Mouse (Mus musculus): ENCODE results near the gene Tmem79. TPM values are rescaled to one million over a fixed set of nuclear protein-coding genes. Genes with fewer than 3 reads are reported as not detected.
"Not testable (repeated sequence)": the region's sequence is repeated elsewhere in the genome, so short reads cannot be mapped to it uniquely, and the experiment has no call there.

The Tmem79 gene
- polyA plus RNA-seq, 1 experiment from 2014 or later, result 9.5 TPM

GRCm38 (mm10) chr3:88296561-88297318, 39.2 kb downstream of the Tmem79 start, which contains the start of the genes Tsacc and Cct3:
Gene Tsacc (minus strand): TSS chr3:88296999.
Gene Cct3 (plus strand): TSS chr3:88297116.
- Histone ChIP-seq H3K27me3 (no peaks in the 10 kb centered on the region), H3K9me3 (no peaks in the 10 kb centered on the region), H3K36me3 (peaks cover 29% of the 10 kb centered on the region), H3K4me3 (peak within 1 kb of the TSS; percentile 85), H3K4me2 (peak within 1 kb of the TSS; percentile 74), H3K9ac (peak within 1 kb of the TSS; percentile 83), H3K4me1 (peaks cover 17% of the 10 kb centered on the region), H3K27ac (peak within 1 kb of the TSS; percentile 95)
- under 1% methylated on average over 44 of the region's 44 CpGs for WGBS
- peak; percentile 99 for ATAC-seq (ENCODE audit: borderline replicate concordance, extremely low read depth, low FRiP score, low TSS enrichment)

- ATAC-seq (ENCODE audit: borderline replicate concordance, extremely low read depth, low FRiP score, low TSS enrichment), result no peak
- peaks cover 23% of the 10 kb centered on the region for H3K36me3 ChIP-seq
- H3K27ac ChIP-seq, result peak overlapping the region; percentile 95
- no peaks in the 10 kb centered on the region for H3K27me3 ChIP-seq
- 1% methylated on average over 12 of the region's 12 CpGs for WGBS
- peak overlapping the region; percentile 73 for H3K9ac ChIP-seq
- peaks cover 17% of the 10 kb centered on the region for H3K4me1 ChIP-seq
- H3K4me2 ChIP-seq, result peak overlapping the region; percentile 72
- peak overlapping the region; percentile 85 for H3K4me3 ChIP-seq
- no peaks in the 10 kb centered on the region for H3K9me3 ChIP-seq
These were observed 39.8 kb downstream of the Tmem79 start for GRCm38 (mm10) chr3:88296110-88296560.

GRCm38 (mm10) chr3:88295272-88295671, 40.7 kb downstream of the Tmem79 start:
- not testable (repeated sequence) for H3K9me3 ChIP-seq; ATAC-seq (ENCODE audit: borderline replicate concordance, extremely low read depth, low FRiP score, low TSS enrichment); H3K27me3 ChIP-seq; H3K27ac ChIP-seq; H3K9ac ChIP-seq
- peaks cover 15% of the 10 kb centered on the region for H3K36me3 ChIP-seq
- H3K4me1 ChIP-seq, result peaks cover 17% of the 10 kb centered on the region
- H3K4me3 ChIP-seq, result peak overlapping the region; percentile 85; the same call in 1 of the 2 replicates
- WGBS, result 63% methylated on average over 1 of the region's 1 CpGs
- peak overlapping the region; percentile 72 for H3K4me2 ChIP-seq

- Histone ChIP-seq H3K27me3 (no peaks in the 10 kb centered on the region), H3K9me3 (no peaks in the 10 kb centered on the region), H3K27ac (no peak overlapping the region), H3K9ac (no peak overlapping the region), H3K4me1 (peaks cover 3% of the 10 kb centered on the region), H3K4me2 (no peak overlapping the region), H3K36me3 (no peaks in the 10 kb centered on the region), H3K4me3 (no peak overlapping the region)
- 51% methylated on average over 4 of the region's 4 CpGs for WGBS
- ATAC-seq (ENCODE audit: borderline replicate concordance, extremely low read depth, low FRiP score, low TSS enrichment), result no peak
These were observed 44.0 kb downstream of the Tmem79 start for GRCm38 (mm10) chr3:88291970-88292369.

GRCm38 (mm10) chr3:88288133-88288713, 47.7 kb downstream of the Tmem79 start:
- H3K4me3 ChIP-seq; ATAC-seq (ENCODE audit: borderline replicate concordance, extremely low read depth, low FRiP score, low TSS enrichment); H3K4me1 ChIP-seq; H3K4me2 ChIP-seq; H3K9me3 ChIP-seq; H3K9ac ChIP-seq; H3K27me3 ChIP-seq; H3K36me3 ChIP-seq: not testable (repeated sequence)
- peak overlapping the region; percentile 48; the same call in 1 of the 2 replicates for H3K27ac ChIP-seq
- 70% methylated on average over 10 of the region's 10 CpGs for WGBS

- Histone ChIP-seq H3K27ac (peak within 1 kb of the TSS; percentile 48; the same call in 1 of the 2 replicates), H3K9ac (no peak within 1 kb of the TSS), H3K4me2 (no peak within 1 kb of the TSS), H3K27me3 (no peaks in the 10 kb centered on the region), H3K4me3 (no peak within 1 kb of the TSS), H3K36me3 (no peaks in the 10 kb centered on the region), H3K9me3 (no peaks in the 10 kb centered on the region), H3K4me1 (no peaks in the 10 kb centered on the region)
- WGBS, result 98% methylated on average over 4 of the region's 4 CpGs
- ATAC-seq (ENCODE audit: borderline replicate concordance, extremely low read depth, low FRiP score, low TSS enrichment), result no peak
These were observed 48.8 kb downstream of the Tmem79 start, which contains the start of gene Gm38392 for GRCm38 (mm10) chr3:88287110-88287509. Gene Gm38392 (minus strand): TSS chr3:88287210.

- ATAC-seq (ENCODE audit: borderline replicate concordance, extremely low read depth, low FRiP score, low TSS enrichment); H3K4me2 ChIP-seq; H3K27ac ChIP-seq; H3K9me3 ChIP-seq; H3K36me3 ChIP-seq; H3K27me3 ChIP-seq; H3K4me3 ChIP-seq; H3K9ac ChIP-seq; H3K4me1 ChIP-seq: not testable (repeated sequence)
- WGBS, result 72% methylated on average over 2 of the region's 2 CpGs
These were observed 50.4 kb downstream of the Tmem79 start for GRCm38 (mm10) chr3:88285565-88285895.

GRCm38 (mm10) chr3:88284815-88285564, 51.0 kb downstream of the Tmem79 start:
- H3K27ac ChIP-seq; H3K4me3 ChIP-seq; H3K9me3 ChIP-seq; H3K9ac ChIP-seq; H3K4me2 ChIP-seq; H3K4me1 ChIP-seq; ATAC-seq (ENCODE audit: borderline replicate concordance, extremely low read depth, low FRiP score, low TSS enrichment); H3K36me3 ChIP-seq; H3K27me3 ChIP-seq: not testable (repeated sequence)
- 95% methylated on average over 14 of the region's 14 CpGs for whole genome bisulfite sequencing

- not testable (repeated sequence) for H3K36me3 ChIP-seq; ATAC-seq (ENCODE audit: borderline replicate concordance, extremely low read depth, low FRiP score, low TSS enrichment); H3K4me1 ChIP-seq; H3K9me3 ChIP-seq; H3K4me3 ChIP-seq; H3K27me3 ChIP-seq; H3K27ac ChIP-seq; H3K9ac ChIP-seq; H3K4me2 ChIP-seq
- WGBS, result 59% methylated on average over 11 of the region's 11 CpGs
These were observed 54.6 kb downstream of the Tmem79 start for GRCm38 (mm10) chr3:88281141-88281916.

- H3K9me3 ChIP-seq, result no peaks in the 10 kb centered on the region
- no peaks in the 10 kb centered on the region for H3K4me1 ChIP-seq
- H3K4me3 ChIP-seq, result no peak overlapping the region
- no peaks in the 10 kb centered on the region for H3K36me3 ChIP-seq
- H3K27me3 ChIP-seq, result no peaks in the 10 kb centered on the region
- no peak for ATAC-seq (ENCODE audit: borderline replicate concordance, extremely low read depth, low FRiP score, low TSS enrichment)
- no peak overlapping the region for H3K4me2 ChIP-seq
- H3K27ac ChIP-seq, result no peak overlapping the region
- WGBS, result 81% methylated on average over 2 of the region's 2 CpGs
- no peak overlapping the region for H3K9ac ChIP-seq
These were observed 55.9 kb downstream of the Tmem79 start for GRCm38 (mm10) chr3:88280035-88280434.

Measured in lung, embryonic 15.5 days (tissue).